In the genomic region with DNA sequence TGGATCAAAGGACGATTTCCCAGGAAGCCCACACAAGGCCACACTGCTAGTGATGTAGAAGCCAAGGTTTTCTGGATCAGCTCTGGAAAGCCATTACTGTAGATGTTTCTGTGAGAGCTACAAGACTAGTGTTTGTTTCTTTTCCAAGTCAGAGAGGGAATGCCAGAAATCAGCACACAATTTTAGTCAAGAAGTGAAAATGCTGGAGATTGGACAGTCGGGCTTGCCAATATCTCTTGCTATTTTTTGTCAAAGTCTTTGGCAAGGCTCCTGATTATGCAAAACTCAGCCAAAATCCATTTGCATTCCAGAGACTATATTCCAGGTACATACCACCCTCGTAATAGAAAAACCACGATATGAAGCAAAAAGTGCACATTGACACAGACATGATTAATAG, we compare ENCODE assay signal across 18 mouse cellular contexts.
DNase-seq lines count a peak whose midpoint lies in the region; ATAC-seq and TF ChIP-seq lines count a peak whose summit lies in the region.
"Had no signal": no experiment of that assay in that cellular context is flagged by ENCODE, and none has a peak within 500 bp of the region (broad histone marks: within the 10 kb centered on the region; RNA-seq: fewer than 3 reads in every experiment).

No protein-coding gene starts in this region.

- no peak overlapping the region for H3K4me2 ChIP-seq in forebrain, embryonic 16.5 days (ENCODE audit: low read length)
- H3K4me2 ChIP-seq in forebrain, embryonic 11.5 days (ENCODE audit: low read depth, low read length, severe bottlenecking): no peak overlapping the region
- H3K4me2 ChIP-seq: embryonic facial prominence, embryonic 15.5 days; hindbrain, embryonic 12.5 days; limb, embryonic 15.5 days had no signal

- no peak for TF ChIP-seq POLR2A in brain, embryonic 14.5 days (IDR thresholded peaks at IDR 0.05; ENCODE audit: borderline replicate concordance, extremely low read depth, insufficient read depth, insufficient read length, poor library complexity, severe bottlenecking)

- no peaks in the 10 kb centered on the region for H3K4me1 ChIP-seq in forebrain, embryonic 16.5 days (replicated peaks; ENCODE audit: control insufficient read depth, insufficient read depth, low read length)
- no peaks in the 10 kb centered on the region for H3K4me1 ChIP-seq in forebrain, embryonic 11.5 days (replicated peaks; ENCODE audit: control insufficient read depth, insufficient read depth, low read length)
- H3K4me1 ChIP-seq: embryonic facial prominence, embryonic 15.5 days; forebrain, embryonic 10.5 days; hindbrain, embryonic 12.5 days; limb, embryonic 15.5 days had no signal

- 65% methylated on average over 4 of the region's 4 CpGs for WGBS in forebrain, embryonic 16.5 days
- 91% methylated on average over 4 of the region's 4 CpGs for WGBS in forebrain, embryonic 11.5 days

- no peak for TF ChIP-seq CTCF in left cerebral cortex, adult 2 months (IDR thresholded peaks at IDR 0.05)
- no peak for TF ChIP-seq CTCF in brain, embryonic 14.5 days (IDR thresholded peaks at IDR 0.05; ENCODE audit: borderline replicate concordance, extremely low read depth, insufficient read depth, insufficient read length)

- peak; percentile 23; the same call in 1 of the 2 replicates for ATAC-seq in forebrain, embryonic 16.5 days
- no peak for ATAC-seq in forebrain, embryonic 11.5 days (replicated peaks; ENCODE audit: low FRiP score)

- no peak overlapping the region for H3K4me3 ChIP-seq in forebrain, embryonic 16.5 days (replicated peaks; ENCODE audit: low read length)
- H3K4me3 ChIP-seq in forebrain, embryonic 11.5 days (ENCODE audit: low read depth, low read length): no peak overlapping the region
- no peak overlapping the region for H3K4me3 ChIP-seq in left cerebral cortex, adult 2 months
- H3K4me3 ChIP-seq: embryonic facial prominence, embryonic 15.5 days; forebrain, embryonic 10.5 days; hindbrain, embryonic 12.5 days; limb, embryonic 15.5 days had no signal

- intact Hi-C loops in left cerebral cortex, postnatal 14 days (cut with DNase I): no loop called here
- intact Hi-C loops in left cerebral cortex, adult 2 months (cut with DNase I): no loop called here
- intact Hi-C loops in left cerebral cortex, postnatal 25 days (cut with DNase I): no loop called here

- no peaks in the 10 kb centered on the region for H3K27me3 ChIP-seq in forebrain, embryonic 16.5 days (replicated peaks; ENCODE audit: control insufficient read depth, insufficient read depth, low read length)
- H3K27me3 ChIP-seq in forebrain, embryonic 11.5 days (ENCODE audit: control insufficient read depth, insufficient read depth, low read length): no peaks in the 10 kb centered on the region
- H3K27me3 ChIP-seq: embryonic facial prominence, embryonic 15.5 days; hindbrain, embryonic 12.5 days; limb, embryonic 15.5 days had no signal

- H3K9ac ChIP-seq in forebrain, embryonic 16.5 days (replicated peaks; ENCODE audit: low read depth, low read length): no peak overlapping the region
- no peak overlapping the region for H3K9ac ChIP-seq in forebrain, embryonic 11.5 days (ENCODE audit: low read length)
- H3K9ac ChIP-seq: embryonic facial prominence, embryonic 15.5 days; hindbrain, embryonic 12.5 days; limb, embryonic 15.5 days had no signal

- H3K27ac ChIP-seq in forebrain, embryonic 16.5 days (ENCODE audit: low read length): no peak overlapping the region
- H3K27ac ChIP-seq in forebrain, embryonic 11.5 days (ENCODE audit: low read depth, low read length): no peak overlapping the region
- H3K27ac ChIP-seq in left cerebral cortex, adult 2 months: no peak overlapping the region
- H3K27ac ChIP-seq: embryonic facial prominence, embryonic 15.5 days; forebrain, embryonic 10.5 days; hindbrain, embryonic 12.5 days; kidney, postnatal 0 days; limb, embryonic 15.5 days had no signal

- H3K9me3 ChIP-seq in forebrain, embryonic 16.5 days (ENCODE audit: control insufficient read depth, low read length): no peaks in the 10 kb centered on the region; the same call in 1 of the 2 replicates
- no peaks in the 10 kb centered on the region for H3K9me3 ChIP-seq in forebrain, embryonic 11.5 days (ENCODE audit: control insufficient read depth, low read length)
- H3K9me3 ChIP-seq: embryonic facial prominence, embryonic 15.5 days; hindbrain, embryonic 12.5 days; limb, embryonic 15.5 days had no signal

- DNase-seq in forebrain, embryonic 11.5 days (ENCODE audit: low spot score): no peak
- DNase-seq in left cerebral cortex, postnatal 14 days (ENCODE audit: low spot score in 2 of 2): peak; percentile 21 to 49
- DNase-seq in left cerebral cortex, adult 2 months (ENCODE audit: extremely low spot score in 1 of 2, low spot score in 2 of 2): no peak
- peak; percentile 66 for DNase-seq in brain, embryonic 14.5 days (ENCODE audit: low read depth)
- peak; percentile 17 to 70 for DNase-seq in left cerebral cortex, postnatal 25 days (ENCODE audit: low spot score in 2 of 2)
- DNase-seq in gastrocnemius, postnatal 25 days: no peak
- DNase-seq: adrenal gland, postnatal 10 days; B cell, adult 2 months; cerebellum, adult 8-10 months; gastrocnemius, postnatal 36 days; lung, adult 18-20 months; thymus, postnatal 4 days had no signal

- H3K36me3 ChIP-seq in forebrain, embryonic 16.5 days (ENCODE audit: control insufficient read depth, insufficient read depth): no peaks in the 10 kb centered on the region
- H3K36me3 ChIP-seq in forebrain, embryonic 11.5 days (ENCODE audit: control insufficient read depth, insufficient read depth, low read length): no peaks in the 10 kb centered on the region
- H3K36me3 ChIP-seq: embryonic facial prominence, embryonic 15.5 days; forebrain, embryonic 10.5 days; hindbrain, embryonic 12.5 days; limb, embryonic 15.5 days had no signal

Comparison
In these comparisons a context has a peak if more than half of its experiments do, and no peak if none do; other contexts are left out.
1. DNase-seq: peak in left cerebral cortex, postnatal 14 days (2 of 2), brain, embryonic 14.5 days (single experiment) and left cerebral cortex, postnatal 25 days (2 of 2); none in forebrain, embryonic 11.5 days (single experiment), left cerebral cortex, adult 2 months (0 of 2) and gastrocnemius, postnatal 25 days (single experiment).